Mouse (Mus musculus): ENCODE results near the gene Dao. TPM values are rescaled to one million over a fixed set of nuclear protein-coding genes. Genes with fewer than 3 reads are reported as not detected.
A peak's percentile ranks its signal among the peaks of the same experiment; 100 is the strongest.

Dao gene
- total and polyA plus RNA-seq, 2 experiments from 2014 or later: 0.14 to 0.84 TPM

- TF ChIP-seq CTCF (IDR thresholded peaks at IDR 0.05; ENCODE audit: low read depth): no peak
- Histone ChIP-seq H3K27ac (peak overlapping the region; percentile 45), H3K4me1 (ENCODE audit: insufficient read depth, low read length) (peaks cover 23% of the 10 kb centered on the region), H3K4me3 (ENCODE audit: low read length) (no peak overlapping the region), H3K4me2 (ENCODE audit: low read depth, low read length) (0 out of 2 replicates have a peak overlapping the region, but pooled peaks have one; percentile 16), H3K27me3 (ENCODE audit: insufficient read depth, low read length) (no peaks in the 10 kb centered on the region), H3K36me3 (ENCODE audit: insufficient read depth, low read length) (peaks cover 15% of the 10 kb centered on the region), H3K9me3 (ENCODE audit: low read length) (no peaks in the 10 kb centered on the region), H3K9ac (replicated peaks; ENCODE audit: low read length) (no peak overlapping the region)
- DNase-seq (ENCODE audit: low spot score): no peak
- peak; percentile 40; the same call in 1 of the 2 replicates for ATAC-seq
- 22% methylated on average over 18 of the region's 18 CpGs for WGBS
Measured at GRCm38 (mm10) chr5:113972589-113973515, 30.7 kb upstream of the Dao start.

DNA sequence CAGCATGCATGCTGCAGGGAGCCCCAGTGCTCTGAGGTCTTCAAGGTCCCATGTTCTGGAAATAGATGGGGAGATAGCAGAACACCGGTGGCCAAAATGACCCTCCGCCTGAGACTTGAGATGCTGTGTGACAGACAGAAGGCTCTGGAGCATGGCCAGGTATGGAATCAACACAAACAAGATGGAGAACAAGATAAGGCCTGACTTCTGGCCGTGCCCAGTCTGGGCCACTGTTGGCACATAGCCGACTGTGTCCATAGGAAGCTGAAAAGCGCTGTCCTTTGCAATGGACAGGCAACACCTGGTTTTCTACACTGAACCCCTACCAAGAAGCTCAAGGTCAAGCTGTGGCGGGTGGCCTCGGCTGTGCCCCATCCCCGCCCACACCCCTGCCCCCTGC, 29.7 kb upstream of the Dao start:
- no peak for TF ChIP-seq CTCF (IDR thresholded peaks at IDR 0.05; ENCODE audit: low read depth)
- no peaks in the 10 kb centered on the region for H3K9me3 ChIP-seq (ENCODE audit: low read length)
- peaks cover 23% of the 10 kb centered on the region for H3K4me1 ChIP-seq (ENCODE audit: insufficient read depth, low read length)
- no peak overlapping the region for H3K9ac ChIP-seq (replicated peaks; ENCODE audit: low read length)
- 80% methylated on average over 7 of the region's 8 CpGs for WGBS
- H3K4me2 ChIP-seq (ENCODE audit: low read depth, low read length): no peak overlapping the region
- peaks cover 6% of the 10 kb centered on the region for H3K36me3 ChIP-seq (ENCODE audit: insufficient read depth, low read length)
- H3K4me3 ChIP-seq (ENCODE audit: low read length): no peak overlapping the region
- no peak for DNase-seq (ENCODE audit: low spot score)
- H3K27me3 ChIP-seq (ENCODE audit: insufficient read depth, low read length): no peaks in the 10 kb centered on the region
- ATAC-seq: no peak
- H3K27ac ChIP-seq: no peak overlapping the region; the same call in 1 of the 2 replicates

DNA sequence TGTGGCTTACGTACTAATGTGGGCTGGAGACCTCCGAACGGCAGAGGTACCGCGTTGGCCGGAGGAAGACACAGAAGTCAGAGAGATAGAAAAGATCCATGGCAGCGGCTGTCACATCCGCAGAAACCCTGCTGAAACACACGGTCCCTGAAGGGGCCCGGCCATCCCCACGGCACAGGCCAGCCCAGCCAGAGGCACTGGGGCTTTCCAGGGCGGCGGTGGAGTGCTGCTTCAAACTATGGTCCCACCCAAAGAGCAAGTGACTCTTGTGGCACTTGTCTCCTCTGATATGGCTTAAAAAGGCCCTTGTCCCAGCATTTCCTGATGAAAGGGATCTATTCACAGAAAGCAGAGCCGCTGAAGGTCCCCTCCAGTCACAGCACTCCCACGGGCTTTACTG, 28.9 kb upstream of the Dao start:
- H3K9me3 ChIP-seq (ENCODE audit: low read length): no peaks in the 10 kb centered on the region
- DNase-seq (ENCODE audit: low spot score) (no peak), ATAC-seq (no peak)
- H3K4me1 ChIP-seq (ENCODE audit: insufficient read depth, low read length): peaks cover 23% of the 10 kb centered on the region
- TF ChIP-seq CTCF (IDR thresholded peaks at IDR 0.05; ENCODE audit: low read depth): no peak
- no peaks in the 10 kb centered on the region for H3K27me3 ChIP-seq (ENCODE audit: insufficient read depth, low read length)
- WGBS: 50% methylated on average over 15 of the region's 15 CpGs
- H3K36me3 ChIP-seq (ENCODE audit: insufficient read depth, low read length): no peaks in the 10 kb centered on the region; the same call in 1 of the 2 replicates
- no peak overlapping the region for H3K4me3 ChIP-seq (ENCODE audit: low read length)
- H3K9ac ChIP-seq (replicated peaks; ENCODE audit: low read length): no peak overlapping the region
- peak overlapping the region; percentile 20; the same call in 1 of the 2 replicates for H3K27ac ChIP-seq
- H3K4me2 ChIP-seq (ENCODE audit: low read depth, low read length): no peak overlapping the region

- ATAC-seq (peak; percentile 48), DNase-seq (ENCODE audit: low spot score) (peak; percentile 49)
- no peak overlapping the region for H3K4me2 ChIP-seq (ENCODE audit: low read depth, low read length)
- H3K9ac ChIP-seq (replicated peaks; ENCODE audit: low read length): no peak overlapping the region
- H3K9me3 ChIP-seq (ENCODE audit: low read length): no peaks in the 10 kb centered on the region
- no peaks in the 10 kb centered on the region; the same call in 1 of the 2 replicates for H3K36me3 ChIP-seq (ENCODE audit: insufficient read depth, low read length)
- H3K27me3 ChIP-seq (ENCODE audit: insufficient read depth, low read length): no peaks in the 10 kb centered on the region
- TF ChIP-seq CTCF (IDR thresholded peaks at IDR 0.05; ENCODE audit: low read depth): no peak
- no peak overlapping the region for H3K4me3 ChIP-seq (ENCODE audit: low read length)
- no peak overlapping the region for H3K27ac ChIP-seq
- peaks cover 23% of the 10 kb centered on the region for H3K4me1 ChIP-seq (ENCODE audit: insufficient read depth, low read length)
- WGBS: 52% methylated on average over 9 of the region's 9 CpGs
Measured at GRCm38 (mm10) chr5:113975538-113976215, 27.8 kb upstream of the Dao start.

DNA sequence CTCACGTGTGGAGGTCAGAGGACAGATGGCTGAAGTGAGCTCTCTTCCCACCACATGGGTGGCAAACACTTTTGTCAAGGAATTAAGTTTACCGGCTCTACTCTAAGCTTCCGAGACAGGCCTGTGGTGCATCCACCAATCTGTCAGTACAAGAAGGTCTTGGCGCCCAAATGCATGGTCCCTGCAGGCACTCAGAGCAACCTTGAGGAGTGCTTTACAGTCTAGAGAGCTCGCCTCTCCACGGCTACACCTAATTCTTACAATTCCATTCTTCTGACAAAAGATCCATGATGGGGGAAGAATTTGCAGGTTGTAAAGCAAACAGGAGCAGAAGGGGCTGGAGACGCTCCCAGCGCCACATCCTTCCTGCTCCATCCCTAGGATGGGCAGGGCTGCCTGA, 26.9 kb upstream of the Dao start:
- DNase-seq (ENCODE audit: low spot score) (no peak), ATAC-seq (no peak)
- no peak overlapping the region for H3K4me2 ChIP-seq (ENCODE audit: low read depth, low read length)
- H3K4me1 ChIP-seq (ENCODE audit: insufficient read depth, low read length): peaks cover 23% of the 10 kb centered on the region
- H3K36me3 ChIP-seq (ENCODE audit: insufficient read depth, low read length): no peaks in the 10 kb centered on the region; the same call in 1 of the 2 replicates
- no peak overlapping the region for H3K9ac ChIP-seq (replicated peaks; ENCODE audit: low read length)
- H3K27me3 ChIP-seq (ENCODE audit: insufficient read depth, low read length): no peaks in the 10 kb centered on the region
- no peak for TF ChIP-seq CTCF (IDR thresholded peaks at IDR 0.05; ENCODE audit: low read depth)
- no peak overlapping the region for H3K27ac ChIP-seq
- no peak overlapping the region for H3K4me3 ChIP-seq (ENCODE audit: low read length)
- no peaks in the 10 kb centered on the region for H3K9me3 ChIP-seq (ENCODE audit: low read length)
- 86% methylated on average over 8 of the region's 8 CpGs for WGBS

DNA sequence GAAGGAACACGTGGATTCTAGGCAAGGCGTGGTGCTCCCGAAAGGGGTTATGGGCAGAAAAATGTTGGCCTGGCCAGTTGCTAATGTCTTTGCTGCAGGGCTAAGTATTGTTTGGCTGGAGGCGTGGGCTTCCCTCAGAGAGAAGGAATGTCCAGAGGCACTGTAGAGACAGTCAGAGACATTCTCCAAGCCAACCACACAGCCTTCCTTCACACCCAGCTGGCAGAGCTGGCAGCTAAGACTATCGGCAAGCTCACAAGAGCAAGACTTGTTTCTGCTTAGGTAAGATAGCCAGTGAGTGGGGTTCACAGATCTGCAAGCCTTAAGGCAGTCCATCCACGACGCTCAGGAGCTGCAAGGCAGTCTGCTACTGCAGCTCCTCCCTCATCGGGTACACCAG, 26.2 kb upstream of the Dao start:
- H3K27me3 ChIP-seq (ENCODE audit: insufficient read depth, low read length): no peaks in the 10 kb centered on the region
- H3K9ac ChIP-seq (replicated peaks; ENCODE audit: low read length): no peak overlapping the region
- WGBS: 73% methylated on average over 8 of the region's 8 CpGs
- H3K4me3 ChIP-seq (ENCODE audit: low read length): no peak overlapping the region
- no peak for TF ChIP-seq CTCF (IDR thresholded peaks at IDR 0.05; ENCODE audit: low read depth)
- H3K4me1 ChIP-seq (ENCODE audit: insufficient read depth, low read length): peaks cover 23% of the 10 kb centered on the region
- H3K4me2 ChIP-seq (ENCODE audit: low read depth, low read length): no peak overlapping the region
- ATAC-seq (no peak), DNase-seq (ENCODE audit: low spot score) (no peak)
- H3K9me3 ChIP-seq (ENCODE audit: low read length): no peaks in the 10 kb centered on the region
- H3K36me3 ChIP-seq (ENCODE audit: insufficient read depth, low read length): no peaks in the 10 kb centered on the region; the same call in 1 of the 2 replicates
- H3K27ac ChIP-seq: no peak overlapping the region
